Mouse (Mus musculus): ENCODE results near the gene Atxn1.

The Atxn1 gene

GRCm38 (mm10) chr13:45962776-45963175 lies 2.0 kb downstream of the Atxn1 start:
- DNase-seq, result peak; percentile 39

- DNase-seq, result peak; percentile 38
Measured at GRCm38 (mm10) chr13:45961871-45962630, 2.8 kb downstream of the Atxn1 start.

GRCm38 (mm10) chr13:45960311-45960965 lies 4.4 kb downstream of the Atxn1 start:
- no peak for DNase-seq

- DNase-seq, result no peak
Measured at GRCm38 (mm10) chr13:45958306-45958705, 6.5 kb downstream of the Atxn1 start.

GRCm38 (mm10) chr13:45957629-45958028 lies 7.2 kb downstream of the Atxn1 start:
- DNase-seq, result no peak

- DNase-seq, result no peak
Measured at GRCm38 (mm10) chr13:45956287-45956686, 8.5 kb downstream of the Atxn1 start.

GRCm38 (mm10) chr13:45955370-45956055 lies 9.3 kb downstream of the Atxn1 start:
- DNase-seq, result no peak

GRCm38 (mm10) chr13:45953098-45953497 lies 11.7 kb downstream of the Atxn1 start:
- DNase-seq, result no peak

GRCm38 (mm10) chr13:45951071-45951645 lies 13.7 kb downstream of the Atxn1 start:
- no peak for DNase-seq

- no peak for DNase-seq
Measured at GRCm38 (mm10) chr13:45950355-45950861, 14.4 kb downstream of the Atxn1 start.

GRCm38 (mm10) chr13:45946136-45946535 lies 18.7 kb downstream of the Atxn1 start:
- DNase-seq, result no peak

GRCm38 (mm10) chr13:45942337-45942736 lies 22.5 kb downstream of the Atxn1 start:
- DNase-seq, result no peak

- no peak for DNase-seq
Measured at GRCm38 (mm10) chr13:45940714-45941113, 24.1 kb downstream of the Atxn1 start.

GRCm38 (mm10) chr13:45939561-45939960 lies 25.2 kb downstream of the Atxn1 start:
- DNase-seq, result no peak

- no peak for DNase-seq
Measured at GRCm38 (mm10) chr13:45938083-45938482, 26.7 kb downstream of the Atxn1 start.

- DNase-seq, result no peak
Measured at GRCm38 (mm10) chr13:45936765-45937164, 28.0 kb downstream of the Atxn1 start.

GRCm38 (mm10) chr13:45935798-45936197 lies 29.0 kb downstream of the Atxn1 start:
- DNase-seq, result no peak

GRCm38 (mm10) chr13:45934841-45935240 lies 30.0 kb downstream of the Atxn1 start:
- no peak for DNase-seq

- no peak for DNase-seq
Measured at GRCm38 (mm10) chr13:45934085-45934484, 30.7 kb downstream of the Atxn1 start.

GRCm38 (mm10) chr13:45932491-45932921 lies 32.3 kb downstream of the Atxn1 start:
- DNase-seq, result no peak

- no peak for DNase-seq
Measured at GRCm38 (mm10) chr13:45931891-45932290, 32.9 kb downstream of the Atxn1 start.

GRCm38 (mm10) chr13:45931215-45931614 lies 33.6 kb downstream of the Atxn1 start:
- DNase-seq, result no peak

- DNase-seq, result no peak
Measured at GRCm38 (mm10) chr13:45929744-45930143, 35.1 kb downstream of the Atxn1 start.

Data from cerebellum, adult 9-11 months (tissue).